Comparison of ENCODE assay signal across 10 mouse cellular contexts in the genomic region with DNA sequence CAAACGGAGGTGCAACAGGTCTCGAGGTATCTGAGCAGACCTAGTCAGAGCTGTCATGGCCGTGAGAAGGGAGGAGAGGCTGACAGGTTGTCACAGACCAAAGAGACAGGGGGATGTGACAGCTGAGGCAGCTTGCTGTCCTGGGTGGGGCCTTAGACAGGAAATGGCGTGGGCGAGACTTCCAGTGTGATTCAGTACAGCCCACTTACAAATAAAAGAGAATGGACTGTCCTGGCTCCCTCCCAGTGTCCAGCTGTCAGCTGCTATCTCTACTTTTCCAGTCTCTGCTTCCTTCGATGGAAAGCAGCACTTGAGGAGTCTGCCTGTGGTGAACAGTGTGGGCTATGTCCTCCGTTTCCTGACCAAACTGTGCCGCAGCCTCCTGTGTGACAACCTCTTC.
DNase-seq lines count a peak whose midpoint lies in the region; ATAC-seq lines count a peak whose summit lies in the region.
"Had no signal": no experiment of that assay in that cellular context is flagged by ENCODE, and none has a peak within 500 bp of the region (broad histone marks: within the 10 kb centered on the region; RNA-seq: fewer than 3 reads in every experiment).

No protein-coding gene starts in this region.

- no peaks in the 10 kb centered on the region for H3K9me3 ChIP-seq in heart, embryonic 11.5 days (replicated peaks; ENCODE audit: control insufficient read depth, low read length)
- H3K9me3 ChIP-seq: neural tube, embryonic 12.5 days had no signal

- peak overlapping the region; percentile 54; the same call in 1 of the 2 replicates for H3K27ac ChIP-seq in heart, embryonic 11.5 days (ENCODE audit: low read depth, low read length)
- H3K27ac ChIP-seq: liver, embryonic 14.5 days; neural tube, embryonic 12.5 days had no signal

- H3K36me3 ChIP-seq in heart, embryonic 11.5 days (ENCODE audit: control insufficient read depth, insufficient read depth, low read length), result no peaks in the 10 kb centered on the region
- H3K36me3 ChIP-seq in splenic B cell, adult 2 months (ENCODE audit: control insufficient read depth, insufficient read depth, low read length, poor library complexity, severe bottlenecking), result peaks cover 7% of the 10 kb centered on the region
- H3K36me3 ChIP-seq: neural tube, embryonic 12.5 days had no signal

- DNase-seq in kidney, postnatal 4 days, result peak; percentile 51 to 66
- no peak for DNase-seq in kidney, adult 8-10 months
- DNase-seq in lung, adult 18-20 months, result peak; percentile 17 to 49
- DNase-seq in splenic B cell, adult 2 months (ENCODE audit: low read depth, low spot score), result peak; percentile 12
- no peak for DNase-seq in ovary, adult 18-20 months (ENCODE audit: low spot score)
- no peak for DNase-seq in yolk sac, embryonic 10.5 days (ENCODE audit: low spot score)
- no peak for DNase-seq in right cerebral cortex, postnatal 25 days

- peak overlapping the region; percentile 11; the same call in 1 of the 2 replicates for H3K4me3 ChIP-seq in heart, embryonic 11.5 days (ENCODE audit: low read depth, low read length)
- H3K4me3 ChIP-seq: neural tube, embryonic 12.5 days had no signal

- H3K4me2 ChIP-seq in heart, embryonic 11.5 days, result peak overlapping the region; percentile 29
- H3K4me2 ChIP-seq: neural tube, embryonic 12.5 days had no signal

- H3K27me3 ChIP-seq in heart, embryonic 11.5 days (ENCODE audit: control insufficient read depth, insufficient read depth, low read length), result no peaks in the 10 kb centered on the region
- no peaks in the 10 kb centered on the region for H3K27me3 ChIP-seq in splenic B cell, adult 2 months (ENCODE audit: control insufficient read depth, insufficient read depth, low read length, poor library complexity, severe bottlenecking)

- peak; percentile 72; the same call in 1 of the 2 replicates for ATAC-seq in heart, embryonic 11.5 days (replicated peaks; ENCODE audit: insufficient number of reproducible peaks, low FRiP score, low TSS enrichment)

- no peak overlapping the region for H3K9ac ChIP-seq in heart, embryonic 11.5 days (ENCODE audit: low read depth, low read length)
- H3K9ac ChIP-seq: liver, embryonic 14.5 days; neural tube, embryonic 12.5 days had no signal

- WGBS in heart, embryonic 11.5 days (ENCODE audit: insufficient replicate concordance), result 31% methylated on average over 8 of the region's 8 CpGs

- peaks cover 6% of the 10 kb centered on the region; the same call in 1 of the 2 replicates for H3K4me1 ChIP-seq in heart, embryonic 11.5 days (ENCODE audit: control insufficient read depth, insufficient read depth, low read length)
- H3K4me1 ChIP-seq: neural tube, embryonic 12.5 days had no signal

Comparison
In these comparisons a context has a peak if more than half of its experiments do, and no peak if none do; other contexts are left out.
1. DNase-seq: peak in kidney, postnatal 4 days (2 of 2), lung, adult 18-20 months (2 of 2) and splenic B cell, adult 2 months (single experiment); none in kidney, adult 8-10 months (0 of 2), ovary, adult 18-20 months (single experiment), yolk sac, embryonic 10.5 days (single experiment) and right cerebral cortex, postnatal 25 days (single experiment).